Mouse (Mus musculus) heart, embryonic 13.5 days (tissue): ENCODE data around the gene Vmp1. TPM values are rescaled to one million over a fixed set of nuclear protein-coding genes. Genes with fewer than 3 reads are reported as not detected.

Experiments
- ATAC-seq: fragments of 200-750 bp; cut with Nextera tagmentation; 2 replicates; pipeline ENCODE4 v1.8.0; 2017; ENCODE audit warnings: moderate TSS enrichment; ENCODE audit not compliant: insufficient number of reproducible peaks, low FRiP score, low TSS enrichment; ENCODE audit errors: extremely low read depth
- H3K27ac ChIP-seq: fragments of 300-500 bp; sonication (generic); replicated peaks from 2 replicates; pipeline ENCODE4 v1.5.1; 2015; ENCODE audit warnings: moderate library complexity, mild to moderate bottlenecking, inconsistent platforms
- H3K27me3 ChIP-seq: fragments of 300-500 bp; sonication (generic); replicated peaks from 2 replicates; pipeline ENCODE4 v1.6.1; 2015; ENCODE audit warnings: mild to moderate bottlenecking, inconsistent platforms
- H3K36me3 ChIP-seq: fragments of 300-500 bp; sonication (generic); 2 replicates; pipeline ENCODE4 v1.6.1; 2015; ENCODE audit warnings: mild to moderate bottlenecking, inconsistent platforms
- H3K4me1 ChIP-seq: fragments of 300-500 bp; sonication (generic); 2 replicates; pipeline ENCODE4 v1.6.1; 2015; ENCODE audit warnings: inconsistent platforms
- H3K4me2 ChIP-seq: fragments of 300-500 bp; sonication (generic); 2 replicates; pipeline ENCODE4 v1.6.1; 2015; ENCODE audit warnings: inconsistent platforms, mild to moderate bottlenecking, moderate library complexity
- H3K4me3 ChIP-seq: fragments of 300-500 bp; sonication (generic); 2 replicates; pipeline ENCODE4 v1.5.1; 2015; ENCODE audit warnings: moderate library complexity, mild to moderate bottlenecking, inconsistent platforms
- H3K9ac ChIP-seq: fragments of 300-500 bp; sonication (generic); 2 replicates; pipeline ENCODE4 v1.6.1; 2015; ENCODE audit warnings: inconsistent platforms, mild to moderate bottlenecking, moderate library complexity
- H3K9me3 ChIP-seq: fragments of 300-500 bp; sonication (generic); 2 replicates; pipeline ENCODE4 v1.6.1; 2016; ENCODE audit warnings: inconsistent platforms
- WGBS: fragments of 180-500 bp; shearing (Covaris S2); methylation state at CpG from one replicate; pipeline ENCODE4 v1.1.7; 2015; ENCODE audit warnings: mixed read lengths; 5-methylcytosine and 5-hydroxymethylcytosine counted together
- polyA plus RNA-seq: library from polyadenylated mRNA; unstranded; fragments of >200 nt; fragmentation: Nextera tagmentation; extraction: Ambion mirVana; gene quantifications from 2 replicates; pipeline ENCODE4 v1.2.1, GENCODE M21; 2015

The Vmp1 gene
- polyA plus RNA-seq, 1 experiment from 2014 or later, result 85.3 TPM

DNA sequence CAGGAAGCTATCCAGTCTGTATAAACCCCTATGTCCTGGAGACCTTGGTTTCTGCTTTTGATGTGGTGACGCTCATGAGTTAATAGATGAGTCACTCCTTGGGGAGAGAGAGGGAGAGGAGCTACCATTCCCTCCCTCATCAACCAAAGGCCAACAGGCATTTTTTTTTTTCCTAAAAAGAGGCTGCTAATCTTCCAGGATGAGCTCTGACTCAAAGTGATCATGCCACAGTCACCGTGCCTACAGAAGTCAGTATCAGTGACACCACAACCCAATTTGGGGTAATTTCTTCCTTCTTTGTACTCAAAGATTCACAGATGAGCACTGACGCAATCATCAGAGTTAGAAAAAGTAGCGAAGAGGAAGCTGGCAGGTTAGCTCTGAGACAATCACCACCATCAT lies 31.1 kb downstream of the Vmp1 start:
- H3K9ac ChIP-seq, result 0 out of 2 replicates have a peak overlapping the region, but pooled peaks have one; percentile 6
- ATAC-seq, result no peak
- H3K4me2 ChIP-seq, result no peak overlapping the region
- H3K4me3 ChIP-seq, result no peak overlapping the region
- H3K9me3 ChIP-seq, result no peaks in the 10 kb centered on the region
- H3K27me3 ChIP-seq, result no peaks in the 10 kb centered on the region
- H3K27ac ChIP-seq, result 0 out of 2 replicates have a peak overlapping the region, but pooled peaks have one; percentile 29
- 73% methylated on average over 4 of the region's 4 CpGs for WGBS
- peaks cover 40% of the 10 kb centered on the region for H3K4me1 ChIP-seq
- H3K36me3 ChIP-seq, result no peaks in the 10 kb centered on the region

DNA sequence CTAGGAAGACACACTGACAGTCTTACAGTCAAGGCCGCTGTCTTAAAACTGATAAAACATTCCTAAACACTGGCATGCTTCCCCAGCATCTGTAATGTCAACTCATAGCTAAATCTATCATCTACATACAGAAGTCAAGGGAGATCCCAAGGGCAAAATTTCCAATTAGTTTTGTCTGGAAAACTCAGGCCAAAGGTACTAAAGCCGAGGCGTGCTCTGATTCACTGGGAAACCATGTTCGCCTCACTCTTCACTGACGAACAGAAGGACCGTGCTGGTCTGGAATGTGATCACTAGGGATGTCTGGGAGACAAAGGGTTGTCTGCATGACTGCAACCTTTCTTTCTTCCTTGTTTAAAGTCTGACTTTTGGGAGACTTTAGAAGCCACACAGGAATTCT lies 33.0 kb downstream of the Vmp1 start:
- Histone ChIP-seq H3K4me3 (no peak overlapping the region), H3K9ac (no peak overlapping the region), H3K27ac (peak overlapping the region; percentile 55), H3K4me1 (peaks cover 38% of the 10 kb centered on the region), H3K9me3 (no peaks in the 10 kb centered on the region), H3K27me3 (no peaks in the 10 kb centered on the region), H3K36me3 (no peaks in the 10 kb centered on the region), H3K4me2 (no peak overlapping the region)
- WGBS, result 43% methylated on average over 6 of the region's 6 CpGs
- no peak for ATAC-seq

DNA sequence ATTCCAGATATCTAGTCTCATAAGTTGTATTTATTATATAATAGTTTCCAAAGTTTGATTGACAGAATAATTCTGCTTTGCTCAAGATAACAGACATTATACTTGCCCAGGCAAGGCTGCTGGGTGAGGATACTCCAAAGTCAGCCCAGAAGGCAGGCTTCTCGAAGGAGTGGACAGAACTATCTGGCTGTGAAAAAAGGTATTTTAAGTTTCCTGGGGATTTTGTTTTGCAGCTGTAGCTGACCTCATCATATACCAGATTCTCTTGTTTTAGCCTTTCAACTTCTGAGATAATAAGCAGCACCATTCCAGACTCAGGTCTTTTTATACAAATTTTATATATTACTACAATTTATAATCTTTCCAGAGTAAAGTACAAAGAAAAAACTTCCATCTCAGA lies 34.1 kb downstream of the Vmp1 start:
- WGBS, result 68% methylated on average over 1 of the region's 1 CpGs
- H3K4me2 ChIP-seq, result no peak overlapping the region

DNA sequence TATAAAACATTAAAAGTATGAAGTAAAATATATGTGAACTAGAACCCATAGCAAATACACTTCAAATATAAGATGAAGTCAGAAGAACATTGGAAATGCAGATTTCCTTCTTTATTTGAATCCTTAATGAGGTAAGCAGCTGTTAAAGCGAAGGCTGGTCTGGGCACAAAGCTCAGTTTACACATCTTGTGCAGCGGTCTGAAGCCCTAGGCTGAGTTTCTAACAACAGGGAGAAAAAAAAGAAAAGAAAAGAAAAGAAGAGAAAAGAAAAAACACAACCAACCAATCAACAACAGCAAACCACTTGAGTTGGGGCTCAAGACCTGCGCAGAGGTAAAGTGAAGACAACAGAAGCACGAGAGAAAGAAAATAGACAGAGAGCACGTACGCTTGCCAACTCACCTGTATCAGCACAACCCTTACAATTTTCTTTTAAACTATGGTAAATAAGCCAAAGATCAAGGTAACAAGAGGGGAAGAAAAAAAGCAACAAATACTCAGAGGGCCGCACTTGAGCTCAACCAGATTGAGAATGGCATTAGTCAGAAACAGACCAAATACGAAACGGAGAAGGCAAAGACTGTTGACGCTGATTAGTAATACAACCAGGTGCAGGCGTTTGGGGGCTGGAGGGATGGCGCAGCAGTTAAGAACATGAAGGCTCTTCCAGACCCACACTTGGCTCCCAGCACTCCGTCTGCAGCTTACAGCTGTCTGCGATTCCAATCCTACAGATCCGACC lies 35.8 kb downstream of the Vmp1 start:
- no peaks in the 10 kb centered on the region for H3K27me3 ChIP-seq
- H3K27ac ChIP-seq, result no peak overlapping the region
- no peak overlapping the region for H3K9ac ChIP-seq
- no peak overlapping the region for H3K4me2 ChIP-seq
- H3K4me3 ChIP-seq, result no peak overlapping the region
- H3K36me3 ChIP-seq, result peaks cover 5% of the 10 kb centered on the region
- WGBS, result 84% methylated on average over 15 of the region's 15 CpGs
- no peak for ATAC-seq
- peaks cover 37% of the 10 kb centered on the region for H3K4me1 ChIP-seq
- H3K9me3 ChIP-seq, result no peaks in the 10 kb centered on the region

More for the DNA sequence above, 34.1 kb downstream of the Vmp1 start:
- Histone ChIP-seq H3K27me3 (no peaks in the 10 kb centered on the region), H3K9me3 (no peaks in the 10 kb centered on the region), H3K4me3 (no peak overlapping the region), H3K9ac (no peak overlapping the region), H3K27ac (no peak overlapping the region), H3K36me3 (no peaks in the 10 kb centered on the region), H3K4me1 (peaks cover 38% of the 10 kb centered on the region)
- no peak for ATAC-seq

DNA sequence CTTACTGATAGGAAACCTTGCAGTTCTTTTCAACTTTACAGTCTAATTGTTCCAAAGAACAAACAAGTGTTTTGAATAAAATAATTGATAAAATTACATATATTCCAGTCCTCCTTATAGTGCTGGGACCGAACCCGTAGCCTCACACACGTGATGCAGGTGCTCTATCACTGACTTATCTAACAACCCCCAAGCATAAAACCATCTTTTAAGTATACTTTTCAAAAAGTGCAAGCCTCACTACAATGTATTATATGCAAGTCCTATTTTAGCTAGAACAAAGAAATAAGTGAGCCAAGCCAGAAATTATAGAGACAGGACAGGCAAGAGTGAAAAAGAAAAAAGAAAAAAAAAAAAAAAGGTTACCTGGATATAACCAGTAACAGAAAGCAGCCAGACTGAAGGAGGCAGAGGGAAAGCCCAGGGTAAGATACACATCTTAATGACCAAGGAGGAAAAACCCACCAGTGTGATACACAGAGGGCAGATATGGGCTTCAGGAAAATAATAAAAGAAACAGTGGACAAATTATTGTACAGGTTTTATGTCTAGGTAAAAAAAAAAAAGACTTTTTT lies 36.7 kb downstream of the Vmp1 start:
- no peak overlapping the region for H3K4me3 ChIP-seq
- no peak for ATAC-seq
- H3K9me3 ChIP-seq, result no peaks in the 10 kb centered on the region
- H3K4me1 ChIP-seq, result peaks cover 29% of the 10 kb centered on the region
- WGBS, result 65% methylated on average over 3 of the region's 3 CpGs
- H3K9ac ChIP-seq, result peak overlapping the region; percentile 44
- H3K27me3 ChIP-seq, result no peaks in the 10 kb centered on the region
- peak overlapping the region; percentile 48 for H3K4me2 ChIP-seq
- H3K27ac ChIP-seq, result peak overlapping the region; percentile 93
- H3K36me3 ChIP-seq, result peaks cover 13% of the 10 kb centered on the region

DNA sequence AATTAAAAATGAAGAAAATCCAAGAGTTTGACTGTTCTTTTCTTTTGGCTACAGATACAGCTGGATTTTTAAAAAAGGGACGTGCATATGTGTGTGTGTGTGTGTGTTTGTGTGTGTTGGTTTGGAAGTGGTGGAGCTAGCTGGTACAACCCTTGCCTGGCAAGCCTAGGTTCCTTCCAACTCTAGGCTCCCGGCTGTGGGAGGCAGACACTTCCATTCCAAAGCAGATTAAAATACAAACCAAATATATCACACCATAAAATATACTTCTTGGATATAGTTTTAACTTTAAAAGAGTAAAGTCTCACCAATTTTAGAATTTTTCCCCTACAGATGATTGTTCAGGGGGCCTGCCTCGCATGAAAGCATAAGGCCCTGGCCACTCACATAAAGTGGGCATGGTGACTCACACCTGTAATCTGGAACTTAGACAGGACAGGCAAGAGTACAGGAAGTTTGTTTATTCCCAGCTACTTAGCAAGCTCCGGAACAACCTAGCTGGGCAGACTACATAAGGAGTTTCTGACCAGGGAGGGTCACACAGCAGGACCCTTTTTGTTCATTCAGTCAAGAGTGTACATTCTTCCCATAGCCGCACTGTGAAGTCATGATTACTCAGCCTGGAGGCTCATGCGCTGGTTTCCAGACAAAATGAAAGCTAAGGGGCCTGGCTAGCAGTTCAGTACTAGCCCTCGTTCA lies 37.4 kb downstream of the Vmp1 start:
- H3K27ac ChIP-seq, result peak overlapping the region; percentile 93
- 32% methylated on average over 7 of the region's 7 CpGs for WGBS
- ATAC-seq, result peak; percentile 66; the same call in 1 of the 2 replicates
- H3K9ac ChIP-seq, result peak overlapping the region; percentile 54
- H3K27me3 ChIP-seq, result no peaks in the 10 kb centered on the region
- H3K4me2 ChIP-seq, result peak overlapping the region; percentile 48
- no peaks in the 10 kb centered on the region for H3K9me3 ChIP-seq
- peaks cover 16% of the 10 kb centered on the region for H3K36me3 ChIP-seq
- H3K4me3 ChIP-seq, result no peak overlapping the region
- H3K4me1 ChIP-seq, result peaks cover 28% of the 10 kb centered on the region

DNA sequence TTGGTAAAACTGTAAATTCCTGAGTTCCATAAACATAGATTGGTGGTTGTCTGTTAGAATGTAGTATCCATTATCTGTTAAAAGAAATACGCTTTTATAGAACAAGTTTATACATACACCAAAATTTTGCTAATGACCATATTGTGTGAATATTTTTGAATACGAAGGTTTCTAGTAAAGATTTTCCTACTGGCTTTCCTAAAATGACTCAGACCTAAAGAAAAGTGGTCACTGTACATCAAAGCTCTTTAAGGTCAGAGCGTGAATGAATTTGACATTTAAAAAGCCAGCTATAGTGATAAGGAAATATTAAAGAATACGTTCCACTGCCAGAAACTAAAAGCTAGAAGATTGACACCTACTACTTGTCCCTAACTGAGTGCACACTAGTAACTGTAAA lies 39.1 kb downstream of the Vmp1 start:
- Histone ChIP-seq H3K4me2 (no peak overlapping the region), H3K4me3 (no peak overlapping the region), H3K4me1 (peaks cover 19% of the 10 kb centered on the region), H3K36me3 (peaks cover 16% of the 10 kb centered on the region), H3K27ac (no peak overlapping the region), H3K9me3 (no peaks in the 10 kb centered on the region), H3K9ac (no peak overlapping the region), H3K27me3 (no peaks in the 10 kb centered on the region)
- 84% methylated on average over 4 of the region's 4 CpGs for WGBS
- ATAC-seq, result no peak

DNA sequence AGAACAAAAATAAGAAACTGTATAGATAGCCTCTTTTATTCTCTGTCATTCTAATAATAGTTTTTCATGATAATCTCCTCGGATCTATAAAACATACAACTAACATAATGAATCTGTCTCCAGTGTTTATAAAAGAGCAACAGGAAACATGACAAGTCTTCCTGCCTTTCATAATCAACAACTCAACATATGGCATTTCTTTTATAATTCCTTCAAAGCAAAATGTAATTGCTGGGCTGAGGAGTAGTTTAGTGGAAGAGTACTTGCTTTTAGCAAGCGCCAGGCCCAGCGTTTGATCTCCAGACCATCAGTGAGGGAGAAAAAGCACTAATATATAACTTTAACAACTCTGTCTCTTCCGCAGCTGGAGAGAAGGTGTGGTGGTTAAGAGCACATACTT lies 41.9 kb downstream of the Vmp1 start:
- Histone ChIP-seq H3K27me3 (no peaks in the 10 kb centered on the region), H3K4me3 (no peak overlapping the region), H3K4me2 (no peak overlapping the region), H3K27ac (no peak overlapping the region; the same call in 1 of the 2 replicates), H3K9me3 (no peaks in the 10 kb centered on the region), H3K9ac (no peak overlapping the region), H3K36me3 (peaks cover 16% of the 10 kb centered on the region), H3K4me1 (peaks cover 10% of the 10 kb centered on the region)
- ATAC-seq, result no peak
- 75% methylated on average over 4 of the region's 4 CpGs for WGBS

DNA sequence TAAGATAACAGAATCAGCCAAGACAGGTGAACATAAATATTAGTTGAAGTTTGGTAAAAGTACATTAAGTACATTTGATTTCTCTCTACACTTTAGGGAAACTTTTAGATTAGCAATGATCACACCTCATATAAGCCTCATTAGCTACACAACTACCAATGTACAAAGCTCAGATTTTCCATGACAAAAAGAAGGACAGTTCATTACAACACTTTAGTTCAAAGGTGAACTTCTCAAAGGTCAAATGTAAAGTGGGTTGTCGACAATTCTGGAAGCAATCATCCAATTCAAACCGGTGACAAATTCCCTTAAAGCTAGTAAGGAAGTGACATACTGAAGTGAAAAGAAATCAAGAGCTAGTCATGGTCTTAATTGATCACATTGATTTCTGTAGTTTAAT lies 45.9 kb downstream of the Vmp1 start:
- Histone ChIP-seq H3K4me3 (no peak overlapping the region), H3K9ac (no peak overlapping the region), H3K4me1 (no peaks in the 10 kb centered on the region), H3K27ac (no peak overlapping the region), H3K4me2 (no peak overlapping the region), H3K27me3 (no peaks in the 10 kb centered on the region), H3K36me3 (peaks cover 25% of the 10 kb centered on the region), H3K9me3 (no peaks in the 10 kb centered on the region)
- ATAC-seq, result no peak
- WGBS, result 56% methylated on average over 2 of the region's 2 CpGs

DNA sequence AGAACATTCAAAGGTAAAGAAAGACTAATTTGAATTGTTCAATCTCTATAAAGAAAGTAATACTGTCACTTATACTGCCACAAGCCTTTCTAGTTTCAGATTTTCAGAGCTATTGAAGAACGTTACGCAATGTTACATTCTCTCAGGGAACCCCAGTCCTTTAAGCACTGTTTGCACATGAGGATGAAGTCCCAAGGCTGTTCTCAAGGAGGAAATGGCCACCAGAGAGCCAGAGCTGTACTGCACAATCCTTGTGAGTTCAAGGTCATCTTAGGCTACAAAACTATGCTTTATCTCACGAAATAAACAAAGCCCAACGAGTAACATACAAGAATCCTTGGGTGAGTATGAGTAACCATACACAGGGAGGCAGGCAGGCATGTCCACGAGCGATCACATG lies 49.2 kb downstream of the Vmp1 start:
- no peak for ATAC-seq
- Histone ChIP-seq H3K9me3 (no peaks in the 10 kb centered on the region), H3K36me3 (peaks cover 30% of the 10 kb centered on the region), H3K27me3 (no peaks in the 10 kb centered on the region), H3K27ac (no peak overlapping the region), H3K4me2 (no peak overlapping the region), H3K4me3 (no peak overlapping the region), H3K4me1 (no peaks in the 10 kb centered on the region), H3K9ac (no peak overlapping the region)
- 85% methylated on average over 6 of the region's 6 CpGs for WGBS

DNA sequence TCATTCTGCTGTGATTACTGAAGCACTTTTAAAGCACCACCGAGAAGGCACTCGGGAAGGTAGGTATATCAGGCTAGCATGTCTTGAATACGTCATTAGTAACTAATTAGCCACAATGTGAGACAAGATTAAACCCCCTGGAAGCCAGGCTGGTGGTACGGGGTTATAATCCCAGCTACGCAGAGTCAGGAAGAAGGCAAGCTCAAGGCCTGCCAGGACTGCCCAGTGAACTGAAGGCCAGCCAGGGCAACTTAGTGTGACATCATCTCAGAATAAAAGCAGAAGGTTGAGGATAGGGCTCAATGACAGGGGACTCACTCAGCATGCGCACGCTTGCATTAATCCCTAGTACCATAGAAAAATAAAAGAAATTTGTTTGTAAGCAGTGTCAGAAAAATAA lies 53.7 kb downstream of the Vmp1 start:
- Histone ChIP-seq H3K36me3 (peaks cover 29% of the 10 kb centered on the region), H3K27me3 (no peaks in the 10 kb centered on the region), H3K4me2 (no peak overlapping the region), H3K9ac (no peak overlapping the region), H3K27ac (0 out of 2 replicates have a peak overlapping the region, but pooled peaks have one; percentile 53), H3K4me3 (no peak overlapping the region), H3K4me1 (no peaks in the 10 kb centered on the region), H3K9me3 (no peaks in the 10 kb centered on the region)
- no peak for ATAC-seq
- WGBS, result 70% methylated on average over 7 of the region's 7 CpGs
